In the genomic region with DNA sequence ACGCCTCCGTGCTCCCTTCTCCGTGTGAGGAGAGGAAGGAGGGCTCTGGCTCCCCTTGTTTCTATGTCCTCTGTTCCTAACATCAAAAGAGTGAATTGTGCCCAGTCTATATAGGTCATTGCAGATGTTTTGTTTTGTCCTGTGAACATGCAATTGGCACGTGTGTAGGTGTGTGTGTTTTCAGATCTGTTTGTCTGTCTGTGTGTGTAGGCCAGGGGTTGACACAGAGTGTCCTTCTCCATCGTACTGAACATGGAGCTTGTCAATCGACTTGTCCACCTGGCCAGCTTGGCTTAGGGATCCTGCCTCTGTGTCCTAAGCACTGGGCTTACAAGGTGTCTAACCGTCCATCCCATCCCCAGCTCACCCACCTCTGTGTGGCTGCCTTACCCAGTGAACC, we compare ENCODE assay signal across 25 mouse cellular contexts. TPM values are rescaled to one million over a fixed set of nuclear protein-coding genes. Genes with fewer than 3 reads are reported as not detected.
DNase-seq lines count a peak whose midpoint lies in the region; ATAC-seq and TF ChIP-seq lines count a peak whose summit lies in the region.
"Had no signal": no experiment of that assay in that cellular context is flagged by ENCODE, and none has a peak within 500 bp of the region (broad histone marks: within the 10 kb centered on the region; RNA-seq: fewer than 3 reads in every experiment).

No protein-coding gene starts in this region.

- no peak overlapping the region for H3K4me3 ChIP-seq in heart, embryonic 13.5 days
- H3K4me3 ChIP-seq in liver, postnatal 0 days (ENCODE audit: low read depth, low read length), result no peak overlapping the region
- no peak overlapping the region for H3K4me3 ChIP-seq in testis, adult 2 months (ENCODE audit: control insufficient read depth, low read depth, low read length)
- H3K4me3 ChIP-seq: embryonic facial prominence, embryonic 12.5 days; embryonic facial prominence, embryonic 15.5 days; gastrocnemius, adult 2 months; heart, embryonic 10.5 days; hindbrain, embryonic 12.5 days; hindbrain, embryonic 15.5 days had no signal

- H3K9me3 ChIP-seq in heart, embryonic 13.5 days, result no peaks in the 10 kb centered on the region
- H3K9me3 ChIP-seq in liver, postnatal 0 days (ENCODE audit: low read length), result no peaks in the 10 kb centered on the region
- H3K9me3 ChIP-seq: embryonic facial prominence, embryonic 12.5 days; embryonic facial prominence, embryonic 15.5 days; G1E; heart, embryonic 10.5 days; hindbrain, embryonic 12.5 days; hindbrain, embryonic 15.5 days had no signal

- WGBS in heart, embryonic 13.5 days, result 56% methylated on average over 7 of the region's 7 CpGs
- 68% methylated on average over 7 of the region's 7 CpGs for WGBS in liver, postnatal 0 days (ENCODE audit: insufficient replicate concordance)

- no peaks in the 10 kb centered on the region for H3K36me3 ChIP-seq in heart, embryonic 13.5 days
- H3K36me3 ChIP-seq in liver, postnatal 0 days (replicated peaks; ENCODE audit: insufficient read depth, low read length), result peaks cover 9% of the 10 kb centered on the region; the same call in 1 of the 2 replicates
- no peaks in the 10 kb centered on the region for H3K36me3 ChIP-seq in testis, adult 2 months (ENCODE audit: control insufficient read depth, insufficient read depth, low read length)
- H3K36me3 ChIP-seq: embryonic facial prominence, embryonic 12.5 days; embryonic facial prominence, embryonic 15.5 days; G1E; heart, embryonic 10.5 days; hindbrain, embryonic 12.5 days; hindbrain, embryonic 15.5 days had no signal

- no peak overlapping the region for H3K4me2 ChIP-seq in heart, embryonic 13.5 days
- H3K4me2 ChIP-seq in liver, postnatal 0 days (ENCODE audit: low read depth, low read length), result no peak overlapping the region
- H3K4me2 ChIP-seq: embryonic facial prominence, embryonic 12.5 days; embryonic facial prominence, embryonic 15.5 days; hindbrain, embryonic 12.5 days; hindbrain, embryonic 15.5 days had no signal

- DNase-seq in heart, adult 11 months, result no peak
- DNase-seq in liver, postnatal 0 days, result no peak
- no peak for DNase-seq in liver
- no peak for DNase-seq in testis, postnatal 10 days (ENCODE audit: low spot score)
- DNase-seq: adrenal gland, postnatal 10 days; adrenal gland, postnatal 36 days; B cell, adult 2 months; cerebellum, adult 11 months; cerebellum, adult 2 months; cerebellum, adult 9-11 months; cerebellum, postnatal 25 days; forebrain, postnatal 0 days; gastrocnemius, adult 2 months; gastrocnemius, postnatal 14 days had no signal

- TF ChIP-seq EP300 in liver, postnatal 0 days (IDR thresholded peaks at IDR 0.05; ENCODE audit: low read depth), result no peak

- no peak for ATAC-seq in heart, embryonic 13.5 days (ENCODE audit: extremely low read depth, insufficient number of reproducible peaks, low FRiP score, low TSS enrichment)
- ATAC-seq in liver, postnatal 0 days, result peak; percentile 78
- ATAC-seq: forebrain, embryonic 14.5 days; forebrain, postnatal 0 days; Patski had no signal

- 0 out of 2 replicates have a peak overlapping the region, but pooled peaks have one; percentile 12 for H3K27ac ChIP-seq in heart, embryonic 13.5 days (replicated peaks)
- H3K27ac ChIP-seq in liver, postnatal 0 days (ENCODE audit: low read depth), result peak overlapping the region; percentile 67
- peak overlapping the region; percentile 36; the same call in 1 of the 2 replicates for H3K27ac ChIP-seq in testis, adult 2 months (ENCODE audit: control insufficient read depth, insufficient read depth, low read depth, low read length)
- H3K27ac ChIP-seq: embryonic facial prominence, embryonic 12.5 days; embryonic facial prominence, embryonic 15.5 days; gastrocnemius, adult 2 months; heart, embryonic 10.5 days; hindbrain, embryonic 12.5 days; hindbrain, embryonic 15.5 days had no signal

- H3K27me3 ChIP-seq in heart, embryonic 13.5 days (replicated peaks), result no peaks in the 10 kb centered on the region; the same call in 1 of the 2 replicates
- H3K27me3 ChIP-seq in liver, postnatal 0 days (ENCODE audit: insufficient read depth, low read length), result no peaks in the 10 kb centered on the region
- H3K27me3 ChIP-seq in testis, adult 2 months (ENCODE audit: control insufficient read depth, insufficient read depth, low read length), result no peaks in the 10 kb centered on the region
- H3K27me3 ChIP-seq: CH12.LX; embryonic facial prominence, embryonic 12.5 days; embryonic facial prominence, embryonic 15.5 days; hindbrain, embryonic 12.5 days; hindbrain, embryonic 15.5 days; Patski had no signal

- TF ChIP-seq POLR2A in testis, adult 2 months (IDR thresholded peaks at IDR 0.05; ENCODE audit: control insufficient read depth, low read depth, low read length), result no peak

- peaks cover 17% of the 10 kb centered on the region for H3K4me1 ChIP-seq in heart, embryonic 13.5 days
- peaks cover 16% of the 10 kb centered on the region for H3K4me1 ChIP-seq in liver, postnatal 0 days (ENCODE audit: insufficient read depth)
- H3K4me1 ChIP-seq in testis, adult 2 months (ENCODE audit: control insufficient read depth, insufficient read depth, low read length), result peaks cover 3% of the 10 kb centered on the region; the same call in 1 of the 2 replicates

- no peak overlapping the region for H3K9ac ChIP-seq in heart, embryonic 13.5 days
- H3K9ac ChIP-seq in liver, postnatal 0 days (replicated peaks), result no peak overlapping the region
- H3K9ac ChIP-seq: embryonic facial prominence, embryonic 12.5 days; embryonic facial prominence, embryonic 15.5 days; forebrain, postnatal 0 days; hindbrain, embryonic 12.5 days; hindbrain, embryonic 15.5 days had no signal

- no peak for TF ChIP-seq CTCF in liver, postnatal 0 days (IDR thresholded peaks at IDR 0.05; ENCODE audit: low read depth)
- no peak for TF ChIP-seq CTCF in testis, adult 2 months (IDR thresholded peaks at IDR 0.05; ENCODE audit: control insufficient read depth, insufficient read depth, insufficient replicate concordance, low read depth, low read length)

RNA-seq across cellular contexts. Expression of a gene that starts 44.1 kb away (rescaled TPM):
- 11.1 TPM in 2 replicates for polyA plus RNA-seq in heart, embryonic 13.5 days (2015; fragmentation: Nextera tagmentation; extraction: Ambion mirVana)
- 3.7 and 5.2 TPM in 2 replicates for polyA plus RNA-seq in liver, postnatal 0 days (2015; fragmentation: Nextera tagmentation; extraction: Ambion mirVana)
- 3.0 and 3.6 TPM in 2 replicates for polyA plus RNA-seq in testis, adult 2 months (2012; rRNA removed)

Comparison
In these comparisons a context has a peak if more than half of its experiments do, and no peak if none do; other contexts are left out.
1. H3K27ac ChIP-seq: peak in every context shown above with its lines; median percentile 67 in liver, postnatal 0 days; 36 in testis, adult 2 months; 12 in heart, embryonic 13.5 days.